Mouse (Mus musculus) CH12.LX (cell line): ENCODE measurements at regions not wholly inside any gene's neighbourhood (a gene's known extent, or its start where the extent isn't known, plus 50 kb on each side); places are given as distances from the start of the nearest gene placed in this dataset.

Source experiments
- DNase-seq: peaks from one replicate; pipeline ENCODE4 v3.0.0-alpha.2; 2013; ENCODE audit errors: extremely low read depth
- H3K27ac ChIP-seq: 2 replicates; pipeline ENCODE4 v1.5.1; 2012; ENCODE audit warnings: low read depth, mild to moderate bottlenecking, control low read depth, moderate library complexity; ENCODE audit not compliant: insufficient read depth
- H3K27me3 ChIP-seq: replicated peaks from 2 replicates; pipeline ENCODE3; 2012; ENCODE audit warnings: inconsistent platforms
- H3K36me3 ChIP-seq, 2 experiments: replicated peaks in 1 of 2; 2 replicates each; pipeline versions ENCODE3 to v1.6.1; 2012; ENCODE audit warnings: inconsistent platforms in 1 of 2, low read length in 1 of 2, mild to moderate bottlenecking in 1 of 2, mixed read lengths in 1 of 2, moderate library complexity in 1 of 2; ENCODE audit not compliant: control insufficient read depth in 1 of 2, insufficient read depth in 1 of 2
- H3K4me1 ChIP-seq, 2 experiments: 2 replicates each; pipeline ENCODE4 v1.6.1; 2012; ENCODE audit warnings: inconsistent platforms in 1 of 2, moderate library complexity in 1 of 2; ENCODE audit not compliant: insufficient read depth in 2 of 2, control insufficient read depth in 1 of 2
- H3K4me2 ChIP-seq: 2 replicates; pipeline ENCODE4 v1.6.1; 2012; ENCODE audit warnings: low read depth, mild to moderate bottlenecking, control low read depth; ENCODE audit not compliant: poor library complexity, insufficient read depth, severe bottlenecking
- H3K4me3 ChIP-seq, 3 experiments: fragments of 150-350 bp in 1 of 3; sonication (generic) in 1 of 3; replicated peaks in 1 of 3; 2 replicates each; pipeline versions ENCODE3 to v1.5.1; 2011 to 2012; ENCODE audit warnings: low read depth in 2 of 3, low read length in 2 of 3, mild to moderate bottlenecking in 2 of 3, moderate library complexity in 2 of 3, control low read depth in 1 of 3, improper control_type of control experiment in 1 of 3, inconsistent platforms in 1 of 3, mixed read lengths in 1 of 3; ENCODE audit not compliant: poor library complexity in 1 of 3
- H3K79me2 ChIP-seq: replicated peaks from 2 replicates; pipeline ENCODE4 v1.6.1; 2012; ENCODE audit warnings: mild to moderate bottlenecking, moderate library complexity; ENCODE audit not compliant: control insufficient read depth, poor library complexity, insufficient read depth, severe bottlenecking; ENCODE audit errors: extremely low read depth
- H3K9ac ChIP-seq: 2 replicates; pipeline ENCODE4 v1.6.1; 2012; ENCODE audit warnings: low read depth, mild to moderate bottlenecking, control low read depth, moderate library complexity; ENCODE audit not compliant: insufficient read depth
- H3K9me3 ChIP-seq: replicated peaks from 2 replicates; pipeline ENCODE3; 2012; ENCODE audit warnings: low read length, inconsistent platforms, mixed read lengths
- BHLHE40 ChIP-seq: IDR thresholded peaks from 2 replicates; pipeline ENCODE4 v1.6.1; 2011; ENCODE audit warnings: mild to moderate bottlenecking, low read depth, low read length, improper control_type of control experiment
- ELF1 ChIP-seq: IDR thresholded peaks from 2 replicates; pipeline ENCODE4 v1.6.1; 2014; ENCODE audit warnings: low read depth, mild to moderate bottlenecking, inconsistent platforms, low read length, improper control_type of control experiment
- EP300 ChIP-seq: IDR thresholded peaks from 2 replicates; pipeline ENCODE4 v1.6.1; 2011; ENCODE audit warnings: low read length, improper control_type of control experiment
- ETS1 ChIP-seq: conservative IDR thresholded peaks from 2 replicates; pipeline ENCODE4 v1.6.1; 2012; ENCODE audit warnings: low read depth, mild to moderate bottlenecking, inconsistent platforms, low read length, improper control_type of control experiment, moderate library complexity
- GABPA ChIP-seq: IDR thresholded peaks from 2 replicates; pipeline ENCODE4 v1.6.1; 2012; ENCODE audit warnings: low read depth, low read length, improper control_type of control experiment, inconsistent platforms; ENCODE audit not compliant: insufficient replicate concordance
- HCFC1 ChIP-seq: IDR thresholded peaks from 2 replicates; pipeline ENCODE4 v1.6.1; 2012; ENCODE audit warnings: low read depth, mild to moderate bottlenecking, inconsistent platforms, low read length, improper control_type of control experiment
- JUN ChIP-seq: IDR thresholded peaks from 2 replicates; pipeline ENCODE4 v1.6.1; 2011; ENCODE audit warnings: low read depth, mild to moderate bottlenecking, low read length, improper control_type of control experiment, moderate library complexity; ENCODE audit not compliant: insufficient read depth
- MAX ChIP-seq: IDR thresholded peaks from 2 replicates; pipeline ENCODE4 v1.6.1; 2011; ENCODE audit warnings: low read length, improper control_type of control experiment
- MAZ ChIP-seq: IDR thresholded peaks from 2 replicates; pipeline ENCODE4 v1.6.1; 2012; ENCODE audit warnings: low read depth, mild to moderate bottlenecking, inconsistent platforms, low read length, improper control_type of control experiment, moderate library complexity
- MEF2A ChIP-seq: IDR thresholded peaks from 2 replicates; pipeline ENCODE4 v1.6.1; 2014; ENCODE audit warnings: low read depth, mild to moderate bottlenecking, inconsistent platforms, low read length, improper control_type of control experiment, borderline replicate concordance
- MXI1 ChIP-seq: IDR thresholded peaks from 2 replicates; pipeline ENCODE4 v1.6.1; 2011; ENCODE audit warnings: mild to moderate bottlenecking, low read depth, low read length, improper control_type of control experiment
- MYC ChIP-seq: IDR thresholded peaks from 2 replicates; pipeline ENCODE4 v1.6.1; 2011; ENCODE audit warnings: low read depth, mild to moderate bottlenecking, improper control_type of control experiment, low read length
- NRF1 ChIP-seq: IDR thresholded peaks from 2 replicates; pipeline ENCODE4 v1.6.1; 2014; ENCODE audit warnings: low read depth, mild to moderate bottlenecking, inconsistent platforms, low read length, improper control_type of control experiment, moderate library complexity
- POLR2AphosphoS2 ChIP-seq: IDR thresholded peaks from 2 replicates; pipeline ENCODE4 v1.6.1; 2011; ENCODE audit warnings: low read depth, low read length, improper control_type of control experiment
- RAD21 ChIP-seq: IDR thresholded peaks from 2 replicates; pipeline ENCODE4 v1.6.1; 2011; ENCODE audit warnings: low read depth, mild to moderate bottlenecking, low read length, improper control_type of control experiment, moderate library complexity
- SIN3A ChIP-seq: IDR thresholded peaks from 2 replicates; pipeline ENCODE4 v1.6.1; 2012; ENCODE audit warnings: low read length, improper control_type of control experiment, inconsistent platforms
- SMC3 ChIP-seq: IDR thresholded peaks from 2 replicates; pipeline ENCODE4 v1.6.1; 2011; ENCODE audit warnings: low read depth, low read length, improper control_type of control experiment
- TBP ChIP-seq: conservative IDR thresholded peaks from 2 replicates; pipeline ENCODE4 v1.6.1; 2011; ENCODE audit warnings: low read depth, low read length, improper control_type of control experiment
- TCF12 ChIP-seq: IDR thresholded peaks from 2 replicates; pipeline ENCODE4 v1.6.1; 2014; ENCODE audit warnings: low read depth, mild to moderate bottlenecking, inconsistent platforms, low read length, improper control_type of control experiment
- UBTF ChIP-seq: IDR thresholded peaks from 2 replicates; pipeline ENCODE4 v1.6.1; 2012; ENCODE audit warnings: low read depth, mild to moderate bottlenecking, inconsistent platforms, low read length, improper control_type of control experiment, moderate library complexity
- USF2 ChIP-seq: conservative IDR thresholded peaks from 2 replicates; pipeline ENCODE4 v1.6.1; 2011; ENCODE audit warnings: low read depth, low read length, improper control_type of control experiment
- ZKSCAN1 ChIP-seq: IDR thresholded peaks from 2 replicates; pipeline ENCODE4 v1.6.1; 2012; ENCODE audit warnings: low read depth, inconsistent platforms, low read length, improper control_type of control experiment, borderline replicate concordance
- ZMIZ1 ChIP-seq: IDR thresholded peaks from 2 replicates; pipeline ENCODE4 v1.6.1; 2012; ENCODE audit warnings: low read depth, mild to moderate bottlenecking, inconsistent platforms, low read length, improper control_type of control experiment
- ZNF384 ChIP-seq: IDR thresholded peaks from 2 replicates; pipeline ENCODE4 v1.6.1; 2012; ENCODE audit warnings: low read depth, low read length, improper control_type of control experiment, inconsistent platforms
- dilution Hi-C: fragments of 300-500 bp; cut with MboI; formaldehyde crosslinking; loops from 2 replicates; pipeline ENCODE4 v1.14.3; 2020; ENCODE audit warnings: low sequenced_read_pairs; ENCODE audit not compliant: extremely low pct_unique_long_range_greater_than_20kb, extremely low pct_ligation_motif_present
- in situ Hi-C: fragments of 300-500 bp; cut with MboI; formaldehyde crosslinking; loops from 3 replicates; pipeline ENCODE4 v1.14.3; 2019; ENCODE audit warnings: low sequenced_read_pairs, low pct_ligation_motif_present, low pct_unique_long_range_greater_than_20kb, mixed read lengths

DNA sequence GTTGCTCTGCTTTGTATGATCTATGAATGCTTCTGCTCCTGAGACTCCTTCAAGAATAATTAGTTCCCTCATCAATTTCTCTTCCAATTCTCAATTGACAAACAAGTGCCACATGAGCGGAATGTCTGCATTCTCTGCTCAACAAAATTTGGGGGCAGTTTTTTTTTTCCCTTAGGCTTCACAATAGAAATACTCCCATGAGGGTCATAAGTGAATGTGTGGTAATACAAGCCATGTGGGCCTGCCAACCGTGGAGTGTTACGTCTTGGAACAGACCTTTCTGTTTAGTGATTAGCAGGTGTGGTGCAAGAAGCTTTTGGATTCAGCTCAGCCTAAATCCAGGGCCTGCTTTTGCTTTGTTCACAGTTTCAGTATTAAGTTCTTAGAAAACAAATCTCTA is 2232.6 kb downstream of the 9330182O14Rik start:
- dilution Hi-C loops (no loop called here), in situ Hi-C loops (no loop called here)
- no peaks in the 10 kb centered on the region for H3K36me3 ChIP-seq

DNA sequence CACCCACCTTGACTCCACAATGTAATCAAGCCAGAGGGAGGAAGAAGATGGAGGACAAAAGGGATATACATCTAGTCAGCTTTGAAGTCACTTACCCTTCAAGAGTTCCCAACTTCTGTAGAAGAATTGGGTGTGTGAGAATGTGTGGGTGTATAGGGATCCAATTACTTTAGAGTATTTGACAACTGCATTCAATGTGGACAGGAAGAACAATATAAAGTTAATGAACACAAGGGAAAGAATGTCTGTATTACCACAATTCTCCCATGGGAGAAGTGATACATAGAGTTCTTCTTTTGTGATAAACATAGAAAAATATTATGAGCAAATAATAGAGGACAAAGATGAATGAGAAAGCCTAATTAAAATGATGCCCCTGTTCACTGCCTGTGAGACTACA is 2235.4 kb downstream of the 9330182O14Rik start:
- in situ Hi-C loops = no loop called here
- H3K4me3 ChIP-seq = no peak overlapping the region
- H3K9me3 ChIP-seq = no peaks in the 10 kb centered on the region
- H3K4me2 ChIP-seq = no peak overlapping the region
- no peaks in the 10 kb centered on the region for H3K36me3 ChIP-seq
- DNase-seq = no peak
- H3K27ac ChIP-seq = no peak overlapping the region
- dilution Hi-C loops = no loop called here
- no peaks in the 10 kb centered on the region for H3K27me3 ChIP-seq
- H3K9ac ChIP-seq = no peak overlapping the region
- H3K4me1 ChIP-seq = no peaks in the 10 kb centered on the region
- H3K79me2 ChIP-seq = no peaks in the 10 kb centered on the region
- TF ChIP-seq ETS1 = no peak
- TF ChIP-seq SMC3 = no peak
- no peak for TF ChIP-seq GABPA
- TF ChIP-seq TCF12 = no peak
- TF ChIP-seq ZKSCAN1 = no peak
- no peak for TF ChIP-seq HCFC1
- TF ChIP-seq ELF1 = no peak
- no peak for TF ChIP-seq NRF1
- TF ChIP-seq UBTF = no peak
- no peak for TF ChIP-seq ZMIZ1
- TF ChIP-seq USF2 = no peak
- no peak for TF ChIP-seq MAX
- TF ChIP-seq POLR2AphosphoS2 = no peak
- TF ChIP-seq MEF2A = no peak

More for the DNA sequence above, 2232.6 kb downstream of the 9330182O14Rik start:
- Histone ChIP-seq H3K9ac (no peak overlapping the region), H3K27me3 (no peaks in the 10 kb centered on the region), H3K27ac (no peak overlapping the region), H3K4me2 (no peak overlapping the region), H3K4me3 (no peak overlapping the region), H3K79me2 (no peaks in the 10 kb centered on the region), H3K4me1 (no peaks in the 10 kb centered on the region), H3K9me3 (no peaks in the 10 kb centered on the region)
- TF ChIP-seq ZMIZ1 (no peak), EP300 (no peak), TBP (no peak), MAZ (no peak), MXI1 (no peak), MYC (no peak), USF2 (no peak), HCFC1 (no peak), SMC3 (no peak), SIN3A (no peak), ZNF384 (no peak), BHLHE40 (no peak), MAX (no peak), JUN (no peak), UBTF (no peak), RAD21 (no peak)
- DNase-seq = no peak
